Mouse (Mus musculus) forebrain, embryonic 13.5 days (tissue): ENCODE measurements around the gene Hhat. TPM values are rescaled to one million over a fixed set of nuclear protein-coding genes. Genes with fewer than 3 reads are reported as not detected.

Experiments
- ATAC-seq: fragments of 200-750 bp; cut with Nextera tagmentation; 2 replicates; pipeline ENCODE4 v1.8.0; 2017
- H3K27ac ChIP-seq: fragments of 300-500 bp; sonication (generic); 2 replicates; pipeline ENCODE4 v1.5.1; 2015; ENCODE audit warnings: inconsistent platforms, mild to moderate bottlenecking, moderate library complexity
- H3K27me3 ChIP-seq: fragments of 300-500 bp; sonication (generic); 2 replicates; pipeline ENCODE4 v1.6.1; 2015; ENCODE audit warnings: mild to moderate bottlenecking, inconsistent platforms
- H3K36me3 ChIP-seq: fragments of 300-500 bp; sonication (generic); 2 replicates; pipeline ENCODE4 v1.6.1; 2015; ENCODE audit warnings: mild to moderate bottlenecking, inconsistent platforms; ENCODE audit not compliant: poor library complexity, severe bottlenecking
- H3K4me1 ChIP-seq: fragments of 300-500 bp; sonication (generic); 2 replicates; pipeline ENCODE4 v1.6.1; 2015; ENCODE audit warnings: inconsistent platforms
- H3K4me2 ChIP-seq: fragments of 300-500 bp; sonication (generic); 2 replicates; pipeline ENCODE4 v1.6.1; 2015; ENCODE audit warnings: inconsistent platforms, mild to moderate bottlenecking, moderate library complexity
- H3K4me3 ChIP-seq: fragments of 300-500 bp; sonication (generic); 2 replicates; pipeline ENCODE4 v1.5.1; 2015; ENCODE audit warnings: mild to moderate bottlenecking, inconsistent platforms
- H3K9ac ChIP-seq: fragments of 300-500 bp; sonication (generic); 2 replicates; pipeline ENCODE4 v1.6.1; 2015; ENCODE audit warnings: mild to moderate bottlenecking, inconsistent platforms
- H3K9me3 ChIP-seq: fragments of 300-500 bp; sonication (generic); replicated peaks from 2 replicates; pipeline ENCODE4 v1.6.1; 2016; ENCODE audit warnings: inconsistent platforms
- WGBS: fragments of 180-500 bp; shearing (Covaris S2); methylation state at CpG from one replicate; pipeline ENCODE4 v1.1.7; 2015; 5-methylcytosine and 5-hydroxymethylcytosine counted together
- polyA plus RNA-seq: library from polyadenylated mRNA; unstranded; fragments of >200 nt; fragmentation: Nextera tagmentation; extraction: Ambion mirVana; gene quantifications from 2 replicates; pipeline ENCODE4 v1.2.1, GENCODE M21; 2015

Hhat gene
- polyA plus RNA-seq, 1 experiment from 2014 or later = 2.6 TPM

DNA sequence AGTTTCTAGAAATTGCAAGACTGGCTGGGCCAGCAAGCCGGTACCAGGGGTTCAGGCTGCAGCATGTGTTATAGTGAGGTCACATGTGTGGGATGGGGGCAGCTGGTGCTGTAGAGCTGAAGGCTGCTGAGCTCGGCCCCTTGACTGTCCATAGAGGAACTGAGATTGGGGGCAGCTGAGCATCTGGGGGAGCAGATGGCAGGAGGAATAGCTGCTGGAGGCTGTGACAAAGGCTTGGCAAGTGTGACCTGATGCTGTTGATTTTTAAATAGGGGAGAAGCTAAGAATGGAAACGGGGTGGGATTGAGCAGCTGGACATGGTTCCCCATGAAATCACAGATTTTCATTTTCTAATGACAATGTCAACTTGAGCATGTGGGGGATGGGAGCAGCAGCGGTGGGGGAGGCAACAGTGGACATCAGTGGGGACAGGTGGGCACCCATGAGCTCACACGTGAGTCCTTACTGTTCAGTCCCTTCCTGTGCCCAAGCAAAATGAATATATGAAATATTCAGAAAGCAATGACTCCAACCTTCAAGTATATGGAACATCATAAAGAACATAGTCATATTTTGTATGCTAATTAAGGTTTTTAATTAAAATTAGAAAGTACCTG is 212.9 kb downstream of the Hhat start:
- no peaks in the 10 kb centered on the region for H3K27me3 ChIP-seq
- H3K9ac ChIP-seq = no peak overlapping the region
- no peak overlapping the region for H3K4me2 ChIP-seq
- no peak; the same call in 1 of the 2 replicates for ATAC-seq
- H3K4me3 ChIP-seq = no peak overlapping the region
- 61% methylated on average over 5 of the region's 5 CpGs for WGBS
- no peak overlapping the region for H3K27ac ChIP-seq
- no peaks in the 10 kb centered on the region for H3K36me3 ChIP-seq
- no peaks in the 10 kb centered on the region for H3K9me3 ChIP-seq
- peaks cover 14% of the 10 kb centered on the region for H3K4me1 ChIP-seq

DNA sequence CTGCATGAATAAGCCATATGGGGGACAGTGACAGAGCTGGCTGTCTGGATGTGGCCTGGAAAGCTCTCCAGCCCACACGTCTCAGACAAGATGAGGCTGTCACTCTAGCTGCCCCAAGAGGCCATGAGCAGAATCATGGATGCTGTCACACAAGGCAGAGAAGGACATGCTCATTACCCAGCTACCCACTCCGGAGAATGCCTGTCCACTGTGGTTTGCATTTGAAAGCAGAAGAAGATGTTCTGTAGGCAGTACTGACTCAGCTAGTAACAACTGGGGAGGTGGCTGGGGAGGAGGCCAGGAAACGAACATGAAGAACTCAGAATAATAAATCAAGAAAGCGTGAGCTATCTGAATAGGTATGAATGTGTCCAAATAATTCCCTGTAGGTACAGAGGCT is 215.5 kb downstream of the Hhat start:
- Histone ChIP-seq H3K4me3 (no peak overlapping the region), H3K27ac (no peak overlapping the region), H3K9ac (no peak overlapping the region), H3K36me3 (no peaks in the 10 kb centered on the region), H3K9me3 (no peaks in the 10 kb centered on the region), H3K4me2 (no peak overlapping the region), H3K27me3 (no peaks in the 10 kb centered on the region), H3K4me1 (peaks cover 14% of the 10 kb centered on the region)
- 82% methylated on average over 4 of the region's 4 CpGs for WGBS
- no peak for ATAC-seq

- Histone ChIP-seq H3K27ac (no peak overlapping the region), H3K4me1 (no peaks in the 10 kb centered on the region), H3K9me3 (no peaks in the 10 kb centered on the region), H3K4me3 (no peak overlapping the region), H3K36me3 (no peaks in the 10 kb centered on the region), H3K9ac (no peak overlapping the region), H3K27me3 (no peaks in the 10 kb centered on the region), H3K4me2 (no peak overlapping the region)
- WGBS = 89% methylated on average over 3 of the region's 3 CpGs
- ATAC-seq = no peak
These were observed 220.5 kb downstream of the Hhat start for GRCm38 (mm10) chr1:192550561-192550960.

- no peak overlapping the region for H3K9ac ChIP-seq
- H3K36me3 ChIP-seq = no peaks in the 10 kb centered on the region
- no peaks in the 10 kb centered on the region for H3K9me3 ChIP-seq
- H3K4me3 ChIP-seq = no peak overlapping the region
- H3K27ac ChIP-seq = no peak overlapping the region
- H3K27me3 ChIP-seq = no peaks in the 10 kb centered on the region
- ATAC-seq = no peak
- 24% methylated on average over 1 of the region's 1 CpGs for WGBS
- H3K4me1 ChIP-seq = peaks cover 5% of the 10 kb centered on the region
- H3K4me2 ChIP-seq = no peak overlapping the region
These were observed 224.2 kb downstream of the Hhat start for GRCm38 (mm10) chr1:192546843-192547242.

- 42% methylated on average over 7 of the region's 7 CpGs for WGBS
- Histone ChIP-seq H3K4me3 (no peak overlapping the region), H3K9me3 (no peaks in the 10 kb centered on the region), H3K27me3 (no peaks in the 10 kb centered on the region), H3K9ac (no peak overlapping the region), H3K27ac (no peak overlapping the region), H3K36me3 (no peaks in the 10 kb centered on the region), H3K4me1 (peaks cover 5% of the 10 kb centered on the region), H3K4me2 (no peak overlapping the region)
- no peak for ATAC-seq
These were observed 226.1 kb downstream of the Hhat start for GRCm38 (mm10) chr1:192544901-192545300.

DNA sequence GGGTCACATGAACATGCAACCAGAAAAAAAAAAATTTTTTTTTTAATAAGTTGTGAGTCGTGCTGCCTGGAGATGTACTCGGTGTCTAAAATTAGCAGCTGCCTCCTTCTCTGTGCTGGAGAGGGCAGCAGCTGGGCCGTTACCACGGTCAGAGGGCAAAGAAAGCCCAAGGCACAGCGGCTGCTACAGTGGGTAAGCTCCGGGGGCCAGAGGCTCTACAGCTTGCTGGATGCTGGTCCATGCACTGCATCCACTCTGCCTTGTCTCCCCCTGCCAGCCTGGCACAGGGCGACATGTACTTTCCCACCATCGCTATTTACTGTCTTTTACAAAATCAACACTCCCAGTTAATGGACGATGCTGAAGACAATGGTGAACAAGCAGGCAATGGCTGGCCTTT is 226.9 kb downstream of the Hhat start:
- no peak overlapping the region for H3K27ac ChIP-seq
- H3K36me3 ChIP-seq = no peaks in the 10 kb centered on the region
- H3K27me3 ChIP-seq = no peaks in the 10 kb centered on the region
- H3K9me3 ChIP-seq = no peaks in the 10 kb centered on the region
- ATAC-seq = no peak; the same call in 1 of the 2 replicates
- no peak overlapping the region for H3K9ac ChIP-seq
- H3K4me2 ChIP-seq = no peak overlapping the region
- no peak overlapping the region for H3K4me3 ChIP-seq
- WGBS = 70% methylated on average over 9 of the region's 9 CpGs
- peaks cover 5% of the 10 kb centered on the region for H3K4me1 ChIP-seq

GRCm38 (mm10) chr1:192543686-192544085 is 227.3 kb downstream of the Hhat start:
- Histone ChIP-seq H3K9me3 (no peaks in the 10 kb centered on the region), H3K9ac (no peak overlapping the region), H3K27me3 (no peaks in the 10 kb centered on the region), H3K4me3 (no peak overlapping the region), H3K27ac (no peak overlapping the region), H3K4me2 (no peak overlapping the region), H3K36me3 (no peaks in the 10 kb centered on the region), H3K4me1 (peaks cover 5% of the 10 kb centered on the region)
- WGBS = 84% methylated on average over 4 of the region's 4 CpGs
- no peak for ATAC-seq

DNA sequence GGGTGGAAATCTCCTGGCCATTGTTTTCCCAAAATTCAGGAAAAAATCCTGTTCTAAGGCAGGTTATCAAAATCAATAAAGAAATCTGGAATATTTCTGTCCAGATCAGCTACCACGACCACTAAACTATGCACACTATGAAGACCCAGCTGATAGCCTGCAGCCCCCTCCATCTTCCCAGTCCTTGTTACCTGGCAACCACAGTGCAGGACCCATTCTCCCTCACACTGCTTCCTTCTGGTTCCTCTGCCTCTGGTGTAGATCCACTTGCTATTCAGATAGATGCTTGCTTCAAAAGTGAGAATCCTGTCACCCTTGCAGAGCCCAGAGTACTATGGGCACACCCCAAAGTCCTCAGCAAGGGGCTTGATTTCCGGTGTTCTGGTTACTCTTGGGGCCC is 228.9 kb downstream of the Hhat start:
- peaks cover 5% of the 10 kb centered on the region for H3K4me1 ChIP-seq
- ATAC-seq = no peak
- no peaks in the 10 kb centered on the region for H3K27me3 ChIP-seq
- no peaks in the 10 kb centered on the region for H3K36me3 ChIP-seq
- H3K9ac ChIP-seq = no peak overlapping the region
- no peak overlapping the region for H3K4me3 ChIP-seq
- H3K27ac ChIP-seq = no peak overlapping the region
- WGBS = 76% methylated on average over 2 of the region's 2 CpGs
- no peak overlapping the region for H3K4me2 ChIP-seq
- no peaks in the 10 kb centered on the region for H3K9me3 ChIP-seq

GRCm38 (mm10) chr1:192537169-192537568 is 233.9 kb downstream of the Hhat start:
- Histone ChIP-seq H3K9ac (no peak overlapping the region), H3K9me3 (no peaks in the 10 kb centered on the region), H3K4me3 (no peak overlapping the region), H3K36me3 (no peaks in the 10 kb centered on the region), H3K27ac (no peak overlapping the region), H3K27me3 (no peaks in the 10 kb centered on the region), H3K4me2 (no peak overlapping the region), H3K4me1 (no peaks in the 10 kb centered on the region)
- WGBS = 79% methylated on average over 7 of the region's 7 CpGs
- no peak for ATAC-seq

DNA sequence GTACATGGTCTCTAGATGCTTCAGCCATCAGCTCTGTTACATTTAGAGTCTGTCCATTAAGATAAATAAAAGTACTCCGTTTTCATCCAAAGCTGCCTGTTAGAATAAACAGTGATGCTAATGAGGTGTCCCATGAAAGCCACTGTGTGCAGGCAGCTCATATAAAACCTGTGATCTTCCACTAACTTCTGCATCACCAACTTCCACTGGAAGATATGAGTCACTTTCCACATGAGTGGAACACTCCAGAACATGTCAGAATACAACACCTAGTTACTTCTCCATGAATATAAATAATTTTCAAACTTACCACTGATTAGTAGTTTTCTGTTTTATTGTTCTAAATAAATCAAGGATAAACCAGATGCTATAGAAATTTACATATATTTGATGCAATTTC is 234.6 kb downstream of the Hhat start:
- Histone ChIP-seq H3K4me1 (no peaks in the 10 kb centered on the region), H3K27ac (no peak overlapping the region), H3K4me2 (no peak overlapping the region), H3K9ac (no peak overlapping the region), H3K27me3 (no peaks in the 10 kb centered on the region), H3K9me3 (no peaks in the 10 kb centered on the region), H3K4me3 (no peak overlapping the region), H3K36me3 (no peaks in the 10 kb centered on the region)
- WGBS = 76% methylated on average over 1 of the region's 1 CpGs
- ATAC-seq = no peak

DNA sequence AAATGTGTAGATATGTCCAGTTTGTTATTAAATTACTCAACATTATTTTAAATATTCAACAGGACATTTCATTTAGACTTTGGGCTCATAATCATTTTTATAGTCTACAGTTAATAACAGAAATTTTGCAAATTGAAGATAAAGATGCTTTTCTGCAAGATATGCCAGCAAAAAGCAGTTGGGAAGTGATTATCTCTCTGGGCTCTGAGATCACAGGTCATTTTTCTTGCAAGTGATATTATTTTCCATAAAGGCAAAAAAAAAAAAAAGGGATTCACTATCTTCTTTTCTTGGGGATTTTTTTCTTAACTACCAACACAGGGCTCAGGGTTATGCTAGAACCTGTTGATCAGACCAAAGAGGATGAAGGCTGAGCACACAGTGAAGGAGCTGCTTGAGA is 238.0 kb downstream of the Hhat start:
- H3K27me3 ChIP-seq = no peaks in the 10 kb centered on the region
- no peak overlapping the region for H3K9ac ChIP-seq
- no peak overlapping the region for H3K4me2 ChIP-seq
- H3K4me3 ChIP-seq = no peak overlapping the region
- no peaks in the 10 kb centered on the region for H3K9me3 ChIP-seq
- ATAC-seq = no peak
- no peaks in the 10 kb centered on the region for H3K4me1 ChIP-seq
- no peak overlapping the region for H3K27ac ChIP-seq
- H3K36me3 ChIP-seq = no peaks in the 10 kb centered on the region

DNA sequence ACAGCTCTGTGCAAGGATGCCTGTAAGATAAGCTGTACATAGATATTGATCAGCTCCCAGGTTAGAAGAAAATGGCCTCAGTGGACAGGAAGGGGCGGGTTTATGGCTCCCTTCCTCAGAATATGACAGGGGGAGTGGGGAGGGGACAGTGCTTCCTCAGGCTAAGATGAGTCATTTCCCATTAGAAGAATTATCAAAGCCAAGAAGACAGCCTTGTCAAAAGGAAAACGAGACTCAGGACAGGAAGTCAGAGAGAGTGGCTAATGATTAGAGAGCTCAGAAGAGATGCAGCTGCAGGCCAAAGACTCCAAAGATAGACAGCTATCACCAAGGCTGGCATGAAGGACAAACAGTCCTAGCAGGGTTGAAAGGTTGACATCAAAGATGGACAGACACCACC is 238.8 kb downstream of the Hhat start:
- Histone ChIP-seq H3K4me1 (no peaks in the 10 kb centered on the region), H3K4me2 (no peak overlapping the region), H3K4me3 (no peak overlapping the region), H3K27me3 (no peaks in the 10 kb centered on the region), H3K27ac (no peak overlapping the region), H3K9me3 (no peaks in the 10 kb centered on the region), H3K9ac (no peak overlapping the region), H3K36me3 (no peaks in the 10 kb centered on the region)
- ATAC-seq = no peak
- WGBS = 67% methylated on average over 2 of the region's 2 CpGs

GRCm38 (mm10) chr1:192531490-192532146 is 239.4 kb downstream of the Hhat start:
- no peak for ATAC-seq
- WGBS = 69% methylated on average over 2 of the region's 2 CpGs
- Histone ChIP-seq H3K4me2 (no peak overlapping the region), H3K27me3 (no peaks in the 10 kb centered on the region), H3K27ac (no peak overlapping the region), H3K36me3 (no peaks in the 10 kb centered on the region), H3K9ac (no peak overlapping the region), H3K9me3 (no peaks in the 10 kb centered on the region), H3K4me3 (no peak overlapping the region), H3K4me1 (no peaks in the 10 kb centered on the region)
